Mouse (Mus musculus) heart, embryonic 16.5 days (tissue): ENCODE results near the gene Elmsan1. TPM values are rescaled to one million over a fixed set of nuclear protein-coding genes. Genes with fewer than 3 reads are reported as not detected.
"Not testable (repeated sequence)": the region's sequence is repeated elsewhere in the genome, so short reads cannot be mapped to it uniquely, and the experiment has no call there.

Source experiments
- ATAC-seq: fragments of 200-750 bp; cut with Nextera tagmentation; replicated peaks from 2 replicates; pipeline ENCODE4 v1.8.0; 2017; ENCODE audit warnings: moderate number of reproducible peaks; ENCODE audit not compliant: insufficient read depth, low FRiP score; ENCODE audit errors: extremely low read depth
- H3K27ac ChIP-seq: fragments of 300-500 bp; sonication (generic); 2 replicates; pipeline ENCODE4 v1.5.1; 2014; ENCODE audit warnings: mild to moderate bottlenecking, low read length, control low read depth, moderate library complexity
- H3K27me3 ChIP-seq: fragments of 300-500 bp; sonication (generic); 2 replicates; pipeline ENCODE4 v1.6.1; 2014; ENCODE audit warnings: low read length, mixed read lengths; ENCODE audit not compliant: control insufficient read depth, insufficient read depth
- H3K36me3 ChIP-seq: fragments of 300-500 bp; sonication (generic); 2 replicates; pipeline ENCODE4 v1.6.1; 2014; ENCODE audit not compliant: control insufficient read depth, insufficient read depth
- H3K4me1 ChIP-seq: fragments of 300-500 bp; sonication (generic); 2 replicates; pipeline ENCODE4 v1.6.1; 2014; ENCODE audit warnings: low read length, mixed read lengths; ENCODE audit not compliant: control insufficient read depth, insufficient read depth
- H3K4me2 ChIP-seq: fragments of 300-500 bp; sonication (generic); 2 replicates; pipeline ENCODE4 v1.6.1; 2014; ENCODE audit warnings: low read depth, mild to moderate bottlenecking, control low read depth, low read length
- H3K4me3 ChIP-seq: fragments of 300-500 bp; sonication (generic); 2 replicates; pipeline ENCODE4 v1.5.1; 2014; ENCODE audit warnings: mild to moderate bottlenecking, control low read depth, low read length
- H3K9ac ChIP-seq: fragments of 300-500 bp; sonication (generic); 2 replicates; pipeline ENCODE4 v1.6.1; 2014; ENCODE audit warnings: low read length, control low read depth
- H3K9me3 ChIP-seq: fragments of 300-500 bp; sonication (generic); replicated peaks from 2 replicates; pipeline ENCODE4 v1.6.1; 2016; ENCODE audit warnings: low read length; ENCODE audit not compliant: control insufficient read depth
- WGBS: fragments of 180-500 bp; shearing (Covaris S2); extraction: QIAGEN DNeasy Blood & Tissue Kit; methylation state at CpG from one replicate; pipeline ENCODE4 v1.1.7; 2014; 5-methylcytosine and 5-hydroxymethylcytosine counted together
- polyA plus RNA-seq: library from polyadenylated mRNA; unstranded; fragments of >200 nt; fragmentation: Nextera tagmentation; extraction: Ambion mirVana; gene quantifications from 2 replicates; pipeline ENCODE4 v1.2.1, GENCODE M21; 2015

Gene Elmsan1
- polyA plus RNA-seq, result 7.1 and 7.5 TPM in 2 replicates

GRCm38 (mm10) chr12:84218289-84219120, at the start of gene Elmsan1:
Gene Elmsan1 (minus strand): TSS chr12:84218881.
- Histone ChIP-seq H3K36me3 (0 out of 2 replicates have a peak, but pooled peaks cover 2% of the 10 kb centered on the region), H3K4me3 (peak within 1 kb of the TSS; percentile 96), H3K4me1 (peaks cover 45% of the 10 kb centered on the region), H3K9ac (peak within 1 kb of the TSS; percentile 98), H3K27me3 (no peaks in the 10 kb centered on the region), H3K9me3 (no peaks in the 10 kb centered on the region), H3K27ac (peak within 1 kb of the TSS; percentile 94), H3K4me2 (peak within 1 kb of the TSS; percentile 90)
- WGBS, result under 1% methylated on average over 80 of the region's 82 CpGs
- peak; percentile 90 for ATAC-seq

- 71% methylated on average over 2 of the region's 2 CpGs for WGBS
- Histone ChIP-seq H3K4me3 (no peak overlapping the region), H3K36me3 (no peaks in the 10 kb centered on the region), H3K9ac (no peak overlapping the region), H3K9me3 (no peaks in the 10 kb centered on the region; the same call in 1 of the 2 replicates), H3K4me2 (no peak overlapping the region), H3K27me3 (no peaks in the 10 kb centered on the region), H3K4me1 (no peaks in the 10 kb centered on the region), H3K27ac (no peak overlapping the region)
- ATAC-seq, result no peak
Measured at GRCm38 (mm10) chr12:84267264-84267663, 48.6 kb upstream of the Elmsan1 start.

GRCm38 (mm10) chr12:84260363-84260762, 41.7 kb upstream of the Elmsan1 start:
- no peak overlapping the region for H3K4me2 ChIP-seq
- H3K27ac ChIP-seq, result no peak overlapping the region
- WGBS, result 71% methylated on average over 7 of the region's 7 CpGs
- H3K36me3 ChIP-seq, result no peaks in the 10 kb centered on the region
- no peak overlapping the region for H3K4me3 ChIP-seq
- ATAC-seq, result no peak
- H3K4me1 ChIP-seq, result no peaks in the 10 kb centered on the region
- H3K9ac ChIP-seq, result no peak overlapping the region
- no peaks in the 10 kb centered on the region for H3K27me3 ChIP-seq
- no peaks in the 10 kb centered on the region; the same call in 1 of the 2 replicates for H3K9me3 ChIP-seq

GRCm38 (mm10) chr12:84254886-84255285, 36.2 kb upstream of the Elmsan1 start:
- no peaks in the 10 kb centered on the region for H3K36me3 ChIP-seq
- H3K9ac ChIP-seq, result no peak overlapping the region
- H3K27me3 ChIP-seq, result no peaks in the 10 kb centered on the region
- H3K27ac ChIP-seq, result no peak overlapping the region
- ATAC-seq, result no peak
- no peak overlapping the region for H3K4me2 ChIP-seq
- WGBS, result 73% methylated on average over 5 of the region's 5 CpGs
- H3K4me1 ChIP-seq, result no peaks in the 10 kb centered on the region
- H3K4me3 ChIP-seq, result no peak overlapping the region
- H3K9me3 ChIP-seq, result no peaks in the 10 kb centered on the region

- Histone ChIP-seq H3K4me3 (no peak overlapping the region), H3K27me3 (no peaks in the 10 kb centered on the region), H3K27ac (no peak overlapping the region), H3K9ac (no peak overlapping the region), H3K9me3 (no peaks in the 10 kb centered on the region), H3K36me3 (no peaks in the 10 kb centered on the region), H3K4me1 (no peaks in the 10 kb centered on the region), H3K4me2 (no peak overlapping the region)
- no peak for ATAC-seq
- 78% methylated on average over 4 of the region's 5 CpGs for WGBS
Measured at GRCm38 (mm10) chr12:84252811-84253210, 34.1 kb upstream of the Elmsan1 start.

- H3K36me3 ChIP-seq, result no peaks in the 10 kb centered on the region
- no peaks in the 10 kb centered on the region for H3K4me1 ChIP-seq
- H3K4me3 ChIP-seq, result no peak overlapping the region
- ATAC-seq, result no peak
- 9% methylated on average over 3 of the region's 3 CpGs for WGBS
- H3K9ac ChIP-seq, result no peak overlapping the region
- H3K9me3 ChIP-seq, result no peaks in the 10 kb centered on the region
- no peaks in the 10 kb centered on the region for H3K27me3 ChIP-seq
- no peak overlapping the region for H3K4me2 ChIP-seq
- no peak overlapping the region for H3K27ac ChIP-seq
Measured at GRCm38 (mm10) chr12:84249217-84249616, 30.5 kb upstream of the Elmsan1 start.

GRCm38 (mm10) chr12:84245683-84246082, 27.0 kb upstream of the Elmsan1 start:
- H3K4me3 ChIP-seq, result no peak overlapping the region
- no peak for ATAC-seq
- H3K36me3 ChIP-seq, result no peaks in the 10 kb centered on the region
- H3K9me3 ChIP-seq, result no peaks in the 10 kb centered on the region
- no peak overlapping the region for H3K9ac ChIP-seq
- no peaks in the 10 kb centered on the region for H3K27me3 ChIP-seq
- WGBS, result 62% methylated on average over 5 of the region's 5 CpGs
- no peak overlapping the region for H3K4me2 ChIP-seq
- H3K27ac ChIP-seq, result no peak overlapping the region
- H3K4me1 ChIP-seq, result no peaks in the 10 kb centered on the region

GRCm38 (mm10) chr12:84243076-84243770, 24.5 kb upstream of the Elmsan1 start:
- Histone ChIP-seq H3K27me3 (no peaks in the 10 kb centered on the region), H3K36me3 (no peaks in the 10 kb centered on the region), H3K9ac (no peak overlapping the region), H3K27ac (no peak overlapping the region), H3K9me3 (no peaks in the 10 kb centered on the region), H3K4me2 (no peak overlapping the region), H3K4me1 (no peaks in the 10 kb centered on the region), H3K4me3 (no peak overlapping the region)
- peak; percentile 77 for ATAC-seq
- 61% methylated on average over 7 of the region's 7 CpGs for WGBS

GRCm38 (mm10) chr12:84237036-84237435, 18.4 kb upstream of the Elmsan1 start:
- H3K4me1 ChIP-seq, H3K27ac ChIP-seq, H3K27me3 ChIP-seq, H3K9me3 ChIP-seq, H3K36me3 ChIP-seq, ATAC-seq, H3K9ac ChIP-seq, H3K4me3 ChIP-seq, H3K4me2 ChIP-seq: not testable (repeated sequence)
- 84% methylated on average over 5 of the region's 5 CpGs for WGBS
